Mouse (Mus musculus) midbrain, embryonic 12.5 days (tissue): ENCODE results near the gene Lats2. TPM values are rescaled to one million over a fixed set of nuclear protein-coding genes. Genes with fewer than 3 reads are reported as not detected.
"Not testable (repeated sequence)": the region's sequence is repeated elsewhere in the genome, so short reads cannot be mapped to it uniquely, and the experiment has no call there.

ENCODE experiments used
- ATAC-seq: fragments of 200-750 bp; cut with Nextera tagmentation; 2 replicates; pipeline ENCODE4 v1.8.0; 2017; ENCODE audit warnings: low read depth, moderate TSS enrichment, moderate library complexity; ENCODE audit not compliant: low FRiP score
- H3K27ac ChIP-seq: fragments of 300-500 bp; sonication (generic); replicated peaks from 2 replicates; pipeline ENCODE4 v1.5.1; 2016; ENCODE audit warnings: mild to moderate bottlenecking
- H3K27me3 ChIP-seq: fragments of 300-500 bp; sonication (generic); 2 replicates; pipeline ENCODE4 v1.6.1; 2016; ENCODE audit warnings: mild to moderate bottlenecking
- H3K36me3 ChIP-seq: fragments of 300-500 bp; sonication (generic); 2 replicates; pipeline ENCODE4 v1.6.1; 2016
- H3K4me1 ChIP-seq: fragments of 300-500 bp; sonication (generic); 2 replicates; pipeline ENCODE4 v1.6.1; 2016
- H3K4me2 ChIP-seq: fragments of 300-500 bp; sonication (generic); replicated peaks from 2 replicates; pipeline ENCODE4 v1.6.1; 2016; ENCODE audit warnings: mild to moderate bottlenecking, moderate library complexity
- H3K4me3 ChIP-seq: fragments of 300-500 bp; sonication (generic); 2 replicates; pipeline ENCODE4 v1.5.1; 2016; ENCODE audit warnings: mild to moderate bottlenecking
- H3K9ac ChIP-seq: fragments of 300-500 bp; sonication (generic); replicated peaks from 2 replicates; pipeline ENCODE4 v1.6.1; 2016; ENCODE audit warnings: mild to moderate bottlenecking, moderate library complexity
- H3K9me3 ChIP-seq: fragments of 300-500 bp; sonication (generic); 2 replicates; pipeline ENCODE4 v1.6.1; 2016; ENCODE audit warnings: mild to moderate bottlenecking
- WGBS: fragments of 180-500 bp; shearing (Covaris S2); methylation state at CpG from one replicate; pipeline ENCODE4 v1.1.7; 2016; 5-methylcytosine and 5-hydroxymethylcytosine counted together
- polyA plus RNA-seq: library from polyadenylated mRNA; unstranded; fragments of >200 nt; fragmentation: Nextera tagmentation; extraction: Ambion mirVana; gene quantifications from 2 replicates; pipeline ENCODE4 v1.2.1, GENCODE M21; 2016

The Lats2 gene
- polyA plus RNA-seq, 1 experiment from 2014 or later = 17.1 TPM

DNA sequence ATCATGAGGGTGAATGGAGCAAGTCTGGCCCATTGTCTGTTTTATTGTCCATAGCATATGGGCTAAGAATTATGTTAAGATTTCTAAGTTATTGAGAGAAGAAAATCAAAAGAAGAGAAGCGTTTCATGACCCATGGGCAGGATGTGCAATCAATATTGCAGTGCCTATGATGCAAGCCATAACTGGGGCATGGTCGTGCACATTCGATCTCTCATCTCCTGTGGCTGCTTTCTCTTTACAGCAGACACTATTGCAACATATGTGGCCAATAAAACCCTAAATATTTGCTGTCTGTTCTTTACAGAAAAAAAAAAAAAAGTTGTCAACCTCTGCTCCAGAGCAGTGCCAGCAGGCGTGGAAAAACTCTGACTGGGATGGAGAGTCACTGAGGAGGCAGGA is 2.1 kb downstream of the Lats2 start:
- no peak overlapping the region for H3K9ac ChIP-seq
- 92% methylated on average over 4 of the region's 4 CpGs for WGBS
- H3K4me2 ChIP-seq = no peak overlapping the region
- H3K27me3 ChIP-seq = no peaks in the 10 kb centered on the region
- H3K4me3 ChIP-seq = no peak overlapping the region
- H3K27ac ChIP-seq = no peak overlapping the region
- ATAC-seq = no peak
- no peaks in the 10 kb centered on the region for H3K9me3 ChIP-seq
- H3K36me3 ChIP-seq = no peaks in the 10 kb centered on the region
- peaks cover 15% of the 10 kb centered on the region; the same call in 1 of the 2 replicates for H3K4me1 ChIP-seq

DNA sequence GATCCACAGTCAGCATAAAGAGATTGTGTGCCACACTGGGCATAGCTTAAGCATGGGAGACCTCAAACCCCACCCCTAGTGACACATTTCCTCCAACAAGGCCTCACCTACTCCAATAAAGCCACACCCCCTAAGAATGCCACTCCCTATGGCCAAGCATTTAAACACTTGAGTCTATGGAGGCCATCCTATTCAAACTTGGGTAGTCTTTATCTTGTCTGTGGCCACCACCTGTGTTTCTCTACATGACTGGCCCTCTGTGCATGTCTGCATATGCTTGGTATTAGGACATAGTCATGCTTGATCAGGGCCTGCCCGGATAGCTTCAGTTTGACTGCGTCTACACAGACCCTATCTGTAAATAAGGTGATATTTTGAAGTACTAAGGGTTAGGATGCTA is 2.5 kb downstream of the Lats2 start:
- no peaks in the 10 kb centered on the region for H3K36me3 ChIP-seq
- no peak for ATAC-seq
- no peak overlapping the region for H3K4me3 ChIP-seq
- H3K4me1 ChIP-seq = peaks cover 12% of the 10 kb centered on the region; the same call in 1 of the 2 replicates
- no peak overlapping the region for H3K4me2 ChIP-seq
- H3K9me3 ChIP-seq = no peaks in the 10 kb centered on the region
- 91% methylated on average over 2 of the region's 2 CpGs for WGBS
- H3K9ac ChIP-seq = no peak overlapping the region
- no peak overlapping the region for H3K27ac ChIP-seq
- H3K27me3 ChIP-seq = peaks cover 2% of the 10 kb centered on the region; the same call in 1 of the 2 replicates

DNA sequence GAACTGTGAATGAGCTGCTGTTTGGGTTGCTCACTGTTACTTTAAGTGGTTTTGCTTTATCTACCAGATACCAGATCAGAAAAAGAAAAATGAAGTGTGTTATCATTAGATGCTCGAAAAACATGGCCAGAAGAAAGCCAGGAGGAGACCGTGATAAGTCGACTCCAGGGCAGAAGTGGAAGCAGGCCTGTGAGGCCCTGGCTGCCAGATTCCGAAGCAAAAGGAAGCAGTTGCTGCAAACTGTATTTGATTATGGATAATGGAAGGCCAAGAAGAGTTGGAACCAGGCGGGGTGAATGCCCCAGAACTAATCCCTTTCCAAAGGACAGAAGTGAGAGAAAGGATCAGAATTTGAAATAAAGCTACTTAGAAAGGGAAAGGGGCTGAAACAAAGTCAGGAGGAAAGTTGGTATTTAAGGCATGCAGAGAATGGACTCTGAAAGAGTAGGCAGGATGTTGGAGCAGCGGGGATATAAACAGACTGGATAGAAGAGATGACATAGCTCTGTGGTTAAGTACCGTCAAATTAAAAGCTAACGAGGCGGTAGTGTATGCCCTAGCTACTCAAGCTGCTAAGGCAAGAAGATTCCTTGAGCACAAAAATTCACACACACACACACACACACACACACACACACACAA is 4.7 kb downstream of the Lats2 start:
- Histone ChIP-seq H3K9me3 (no peaks in the 10 kb centered on the region), H3K4me3 (no peak overlapping the region), H3K4me1 (peaks cover 12% of the 10 kb centered on the region; the same call in 1 of the 2 replicates), H3K36me3 (no peaks in the 10 kb centered on the region), H3K27me3 (peaks cover 9% of the 10 kb centered on the region; the same call in 1 of the 2 replicates), H3K9ac (no peak overlapping the region; the same call in 1 of the 2 replicates), H3K27ac (no peak overlapping the region; the same call in 1 of the 2 replicates), H3K4me2 (no peak overlapping the region)
- peak; percentile 54 for ATAC-seq
- WGBS = 4% methylated on average over 9 of the region's 9 CpGs

DNA sequence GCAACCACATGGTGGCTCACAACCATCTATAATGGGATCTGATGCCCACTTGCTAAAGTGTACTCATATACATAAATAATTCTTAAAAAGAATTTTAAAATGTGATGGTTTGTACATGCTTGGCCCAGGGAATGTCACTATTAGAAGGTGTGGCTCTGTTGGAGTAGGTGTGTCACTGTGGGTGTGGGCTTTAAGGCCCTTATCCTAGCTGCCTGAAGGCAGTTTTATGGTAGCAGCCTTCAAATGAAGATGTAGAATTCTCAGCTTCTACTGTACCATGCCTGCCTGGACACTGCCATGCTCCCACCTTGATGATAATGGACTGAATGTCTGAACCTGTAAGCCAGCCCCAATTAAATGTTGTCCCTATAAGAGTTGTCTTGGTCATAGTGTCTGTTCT is 7.2 kb downstream of the Lats2 start:
- H3K9me3 ChIP-seq, H3K27ac ChIP-seq, H3K4me2 ChIP-seq, H3K4me3 ChIP-seq, H3K9ac ChIP-seq, ATAC-seq, H3K36me3 ChIP-seq: not testable (repeated sequence)
- Histone ChIP-seq H3K27me3 (peaks cover 21% of the 10 kb centered on the region), H3K4me1 (peaks cover 12% of the 10 kb centered on the region; the same call in 1 of the 2 replicates)

DNA sequence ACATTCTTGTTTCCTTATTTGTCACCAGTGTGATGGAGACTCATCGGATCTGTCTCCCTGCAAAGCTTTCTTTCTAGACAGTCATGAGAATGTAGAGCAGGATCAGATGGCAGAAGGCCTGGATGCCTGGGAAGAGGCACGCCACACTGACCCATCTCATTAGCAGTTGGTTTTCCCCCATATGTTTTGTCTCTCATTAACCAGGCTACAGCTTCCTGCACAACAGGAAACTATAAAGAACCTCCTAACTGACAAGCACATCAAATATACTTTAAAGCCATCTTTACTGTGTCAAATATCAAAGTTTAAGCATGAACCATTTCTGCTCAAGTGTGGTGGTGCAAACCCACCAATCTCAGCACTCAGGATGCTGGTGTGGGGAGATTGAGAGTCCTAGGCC is 8.7 kb downstream of the Lats2 start:
- Histone ChIP-seq H3K4me3 (no peak overlapping the region), H3K4me1 (peaks cover 18% of the 10 kb centered on the region), H3K27me3 (peaks cover 21% of the 10 kb centered on the region), H3K4me2 (no peak overlapping the region), H3K36me3 (no peaks in the 10 kb centered on the region), H3K27ac (no peak overlapping the region), H3K9ac (no peak overlapping the region), H3K9me3 (no peaks in the 10 kb centered on the region)
- 81% methylated on average over 2 of the region's 2 CpGs for WGBS
- ATAC-seq = no peak

DNA sequence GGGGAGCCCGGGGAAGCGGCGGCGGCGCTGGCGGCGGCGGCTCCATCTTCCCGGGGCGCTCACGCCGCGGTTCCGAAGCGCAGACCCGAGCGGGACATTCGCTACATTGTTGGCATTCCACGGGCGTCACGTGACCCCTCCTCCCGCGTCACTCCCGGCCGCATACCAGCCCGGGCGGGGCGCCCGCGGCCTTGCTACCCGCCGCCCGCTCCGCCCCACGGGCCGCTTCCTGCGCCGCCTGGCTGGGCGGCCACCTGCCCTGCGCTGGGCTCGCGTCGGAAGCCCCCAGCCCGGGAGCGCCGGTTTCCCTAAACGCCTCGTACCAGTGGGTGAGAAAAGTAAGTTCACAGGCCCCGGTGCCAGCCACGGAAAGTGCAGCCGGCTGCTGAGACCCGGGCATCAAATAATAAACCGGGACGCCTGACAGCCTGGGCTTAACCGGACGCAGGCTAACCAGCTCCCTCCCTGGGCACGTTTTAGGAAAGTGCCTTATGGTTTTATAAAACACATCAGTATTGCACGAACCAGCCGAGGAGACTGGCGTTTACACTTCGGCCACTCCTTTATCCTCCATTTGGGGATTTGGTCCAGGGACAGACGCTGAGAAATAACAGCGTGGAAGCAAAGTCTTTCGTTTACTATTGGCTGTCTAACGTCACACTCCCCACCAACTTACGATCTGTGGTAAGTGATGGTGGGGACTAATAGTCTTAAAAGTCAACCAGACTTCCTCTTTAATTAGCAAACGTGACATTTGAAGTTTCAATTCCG is 12.0 kb downstream of the Lats2 start, which contains the start of gene Gm49361:
Gene Gm49361 (minus strand): TSS at position 103 of the 771 bp plus-strand sequence.
- H3K36me3 ChIP-seq = no peaks in the 10 kb centered on the region
- H3K27me3 ChIP-seq = peaks cover 21% of the 10 kb centered on the region
- peak within 1 kb of the TSS; percentile 95 for H3K4me3 ChIP-seq
- H3K9ac ChIP-seq = peak within 1 kb of the TSS; percentile 90
- H3K9me3 ChIP-seq = no peaks in the 10 kb centered on the region
- peak within 1 kb of the TSS; percentile 77 for H3K27ac ChIP-seq
- peaks cover 9% of the 10 kb centered on the region for H3K4me1 ChIP-seq
- peak; percentile 91 for ATAC-seq
- under 1% methylated on average over 68 of the region's 68 CpGs for WGBS
- peak within 1 kb of the TSS; percentile 90 for H3K4me2 ChIP-seq

DNA sequence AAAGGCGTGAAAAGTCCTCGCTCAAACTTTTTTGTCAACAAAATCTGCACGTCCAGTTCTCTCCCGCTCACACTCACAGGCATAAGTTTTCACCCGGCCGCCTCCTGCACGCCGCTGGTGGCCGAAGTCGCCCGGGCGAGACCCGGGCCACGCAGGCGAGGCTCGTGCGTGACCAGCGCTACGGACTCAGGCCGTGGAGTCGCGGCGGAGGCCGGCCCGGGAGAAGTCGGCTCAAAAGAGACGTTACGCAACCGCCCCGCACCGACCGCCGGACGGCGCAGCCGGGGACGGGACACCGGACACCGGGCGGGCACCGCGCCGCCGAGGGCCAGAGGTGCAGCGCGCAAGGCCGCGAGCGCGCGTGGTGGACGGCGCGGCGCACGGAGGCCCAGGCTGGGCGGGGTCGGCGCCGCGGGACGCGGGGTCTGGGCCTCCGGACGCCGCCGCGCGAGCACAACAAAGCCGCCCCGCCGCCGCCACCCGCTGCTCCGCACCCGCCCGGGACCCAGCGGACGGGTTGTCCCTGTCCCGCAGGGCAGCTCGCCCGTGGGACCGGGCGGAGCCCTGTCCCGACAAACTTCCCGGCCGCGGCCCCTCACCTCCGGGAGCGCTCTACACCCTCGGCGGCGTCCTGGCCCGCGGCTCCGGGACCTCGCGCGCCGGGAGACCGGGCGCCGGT is 12.8 kb downstream of the Lats2 start:
- peaks cover 16% of the 10 kb centered on the region for H3K27me3 ChIP-seq
- ATAC-seq = peak; percentile 75
- no peaks in the 10 kb centered on the region for H3K9me3 ChIP-seq
- H3K4me3 ChIP-seq = peak overlapping the region; percentile 95
- H3K9ac ChIP-seq = peak overlapping the region; percentile 90
- no peaks in the 10 kb centered on the region for H3K36me3 ChIP-seq
- peak overlapping the region; percentile 90 for H3K4me2 ChIP-seq
- H3K27ac ChIP-seq = peak overlapping the region; percentile 77
- under 1% methylated on average over 80 of the region's 103 CpGs for WGBS
- H3K4me1 ChIP-seq = peaks cover 9% of the 10 kb centered on the region

DNA sequence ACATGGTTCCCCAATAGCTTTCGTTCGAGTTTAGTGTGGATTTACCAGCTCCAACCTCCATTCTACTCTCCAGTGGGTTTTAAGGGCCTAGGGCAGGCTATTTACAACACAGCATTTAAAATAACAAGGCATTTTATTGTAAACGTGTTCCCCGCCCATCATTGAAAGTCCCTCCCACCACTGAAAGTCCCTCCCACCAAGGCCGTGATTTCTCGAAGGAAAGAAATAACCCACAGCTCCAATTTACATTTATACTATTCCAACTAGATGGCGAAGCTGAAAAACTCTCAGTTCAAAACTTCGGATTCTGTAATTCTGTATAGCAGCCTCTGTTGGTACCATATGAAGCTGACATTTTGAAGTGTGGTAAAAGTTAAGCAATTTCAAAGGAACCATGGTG is 13.6 kb downstream of the Lats2 start:
- H3K9me3 ChIP-seq = no peaks in the 10 kb centered on the region
- peaks cover 9% of the 10 kb centered on the region for H3K4me1 ChIP-seq
- H3K4me3 ChIP-seq = peak overlapping the region; percentile 95
- H3K27me3 ChIP-seq = peaks cover 12% of the 10 kb centered on the region
- WGBS = 2% methylated on average over 8 of the region's 8 CpGs
- H3K9ac ChIP-seq = 0 out of 2 replicates have a peak overlapping the region, but pooled peaks have one; percentile 90
- H3K36me3 ChIP-seq = no peaks in the 10 kb centered on the region
- H3K4me2 ChIP-seq = peak overlapping the region; percentile 90
- ATAC-seq = no peak
- no peak overlapping the region for H3K27ac ChIP-seq

DNA sequence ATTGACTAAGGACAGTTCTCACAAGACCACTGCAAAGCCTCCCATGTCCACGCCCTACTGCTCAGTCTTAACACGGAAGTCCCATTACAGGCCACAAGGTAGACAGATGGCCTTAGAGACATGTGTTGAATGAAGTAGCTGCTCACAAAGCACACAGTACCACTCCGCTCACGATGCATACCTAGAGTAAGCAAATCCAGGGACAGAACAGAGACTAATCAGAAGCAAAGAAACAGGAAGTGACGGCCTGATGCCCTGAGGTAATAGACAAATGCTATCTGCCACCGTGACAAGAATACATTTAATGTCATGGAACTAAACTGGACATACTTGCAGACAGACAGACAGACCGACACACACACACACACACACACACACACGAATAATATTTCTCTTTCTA is 17.5 kb downstream of the Lats2 start:
- H3K36me3 ChIP-seq = no peaks in the 10 kb centered on the region
- no peak overlapping the region for H3K27ac ChIP-seq
- 84% methylated on average over 8 of the region's 8 CpGs for WGBS
- no peaks in the 10 kb centered on the region for H3K9me3 ChIP-seq
- ATAC-seq = no peak
- H3K9ac ChIP-seq = no peak overlapping the region
- H3K4me2 ChIP-seq = no peak overlapping the region
- no peaks in the 10 kb centered on the region for H3K27me3 ChIP-seq
- no peak overlapping the region for H3K4me3 ChIP-seq
- peaks cover 9% of the 10 kb centered on the region for H3K4me1 ChIP-seq

DNA sequence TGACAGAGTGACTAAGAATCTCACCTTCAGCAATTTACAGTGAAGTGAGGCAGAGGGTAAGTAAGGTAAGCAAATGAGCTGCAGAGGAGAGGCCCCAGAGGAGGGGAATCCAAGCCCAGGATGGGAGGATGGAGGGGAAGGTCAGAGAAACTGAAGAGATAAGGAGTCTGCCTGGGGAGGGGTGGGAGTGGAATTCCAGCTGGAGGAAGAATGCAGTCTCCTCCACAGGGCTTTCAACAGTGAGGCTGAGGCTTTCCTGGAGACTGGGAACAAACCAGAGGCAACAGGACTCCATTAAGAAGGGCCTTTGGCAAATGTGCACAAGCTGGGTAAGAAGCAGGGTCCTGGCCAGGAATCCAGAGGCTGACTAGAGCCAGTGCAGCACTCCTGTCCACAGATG is 21.1 kb downstream of the Lats2 start:
- H3K9me3 ChIP-seq = no peaks in the 10 kb centered on the region
- ATAC-seq = no peak
- H3K4me2 ChIP-seq = no peak overlapping the region
- peaks cover 11% of the 10 kb centered on the region; the same call in 1 of the 2 replicates for H3K4me1 ChIP-seq
- H3K9ac ChIP-seq = no peak overlapping the region
- H3K4me3 ChIP-seq = no peak overlapping the region
- H3K27ac ChIP-seq = no peak overlapping the region
- 0 out of 2 replicates have a peak, but pooled peaks cover 3% of the 10 kb centered on the region for H3K36me3 ChIP-seq
- H3K27me3 ChIP-seq = no peaks in the 10 kb centered on the region

DNA sequence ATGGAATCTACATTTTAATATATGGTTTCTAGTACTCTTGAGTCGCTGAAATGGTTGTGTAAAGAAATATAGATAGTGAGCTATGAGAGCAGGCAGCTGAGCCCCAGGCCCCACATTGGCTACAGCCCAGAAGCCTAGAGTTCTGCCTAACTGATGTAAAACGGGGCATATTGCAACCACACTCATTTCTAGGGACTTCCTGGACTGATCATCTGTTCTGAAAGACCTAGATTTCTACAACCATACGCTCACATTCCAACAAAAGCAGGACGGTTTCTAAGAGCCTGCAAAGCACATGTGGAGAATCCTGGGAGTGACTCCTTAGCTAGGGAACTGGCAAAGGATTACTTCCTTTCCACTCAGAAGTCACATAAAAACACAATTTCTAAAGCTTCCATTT is 22.0 kb downstream of the Lats2 start:
- no peak for ATAC-seq
- Histone ChIP-seq H3K36me3 (0 out of 2 replicates have a peak, but pooled peaks cover 3% of the 10 kb centered on the region), H3K9me3 (no peaks in the 10 kb centered on the region), H3K27ac (no peak overlapping the region), H3K4me3 (no peak overlapping the region), H3K27me3 (no peaks in the 10 kb centered on the region), H3K9ac (no peak overlapping the region), H3K4me2 (no peak overlapping the region), H3K4me1 (peaks cover 14% of the 10 kb centered on the region; the same call in 1 of the 2 replicates)
- WGBS = 82% methylated on average over 4 of the region's 4 CpGs
